Mouse (Mus musculus) urinary bladder, adult 2 months (tissue): Measurements from ENCODE around the gene Antxrl. TPM values are rescaled to one million over a fixed set of nuclear protein-coding genes. Genes with fewer than 3 reads are reported as not detected.

Experiments
- DNase-seq: peaks from one replicate; pipeline ENCODE4 v3.0.0; 2022; ENCODE audit warnings: low spot score
- polyA plus RNA-seq: library from polyadenylated mRNA; depleted of rRNA; stranded (reverse); fragments of >200 nt; gene quantifications from 2 replicates; pipeline ENCODE4 v1.2.3, GENCODE M21; 2012; rRNA removed

The Antxrl gene
- polyA plus RNA-seq = not detected in 2 replicates

DNA sequence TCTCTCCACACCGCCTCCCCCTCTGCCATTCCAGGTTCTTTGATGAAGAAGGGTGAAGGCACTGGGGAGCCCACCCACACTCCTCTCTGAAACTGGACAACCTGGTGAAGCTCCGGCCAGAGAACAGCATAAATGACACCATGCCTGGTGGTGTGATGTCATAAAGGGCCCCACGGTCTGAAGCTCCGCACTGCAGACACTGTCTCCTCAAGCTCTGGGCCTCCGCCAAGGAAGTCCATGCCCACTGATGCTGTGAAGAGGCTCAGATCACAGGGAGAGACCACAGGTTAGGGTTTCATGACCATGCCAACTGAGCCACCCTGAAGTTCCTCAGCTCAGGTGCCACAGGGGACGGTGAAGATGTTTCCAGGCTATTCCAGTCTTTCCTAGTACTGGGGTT lies at the start of gene Antxrl:
Antxrl (plus strand) TSS at position 192 of the 400 bp plus-strand sequence.
- DNase-seq = no peak

GRCm38 (mm10) chr14:34015063-34015462 lies 37.4 kb upstream of the Antxrl start, which contains the start of gene Gm30083:
TSS of gene Gm30083 (minus strand) at chr14:34015182.
- DNase-seq = no peak

DNA sequence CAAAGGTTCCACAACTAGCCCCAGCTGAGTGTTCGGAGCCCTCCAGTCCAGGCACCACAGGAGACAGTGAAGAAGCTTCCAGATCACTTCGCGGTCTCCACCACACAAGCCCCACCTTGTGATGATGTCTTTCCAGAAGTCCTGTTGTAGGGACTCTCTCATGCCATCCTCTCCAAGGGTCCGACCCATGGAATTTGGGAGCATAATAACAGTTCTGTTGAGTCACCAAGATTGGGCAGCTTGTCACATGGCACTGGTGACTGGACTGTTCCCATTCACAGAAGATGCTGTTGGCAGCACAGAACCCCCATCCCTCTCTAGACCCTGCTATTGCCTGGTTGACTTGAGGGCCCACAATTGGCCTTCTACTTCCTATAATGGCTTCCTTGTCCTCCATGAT lies 36.1 kb upstream of the Antxrl start, which contains the start of gene Gm5460:
Gm5460 (plus strand) TSS at position 378 of the 400 bp plus-strand sequence.
- no peak for DNase-seq

DNA sequence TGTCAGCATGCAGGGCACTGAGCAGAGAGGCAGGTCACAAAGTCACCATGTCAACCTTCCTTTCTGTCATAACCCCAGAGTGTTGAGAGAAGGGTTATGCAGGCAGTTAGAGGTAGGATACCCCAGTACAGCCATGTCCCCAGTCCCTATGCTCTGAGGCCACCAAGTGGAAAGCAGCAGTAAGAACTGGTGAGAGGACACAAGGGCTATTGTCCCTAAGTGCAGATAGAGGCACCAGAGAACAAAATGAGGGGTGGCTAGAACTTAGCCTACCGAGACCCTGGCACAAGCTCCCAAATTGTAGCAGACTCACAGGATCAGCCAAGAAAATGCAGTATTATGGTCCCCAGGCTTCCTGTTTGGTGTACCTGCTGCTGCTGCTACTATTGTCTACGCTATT lies 35.6 kb upstream of the Antxrl start:
- no peak for DNase-seq

GRCm38 (mm10) chr14:34026710-34027109 lies 25.8 kb upstream of the Antxrl start:
- no peak for DNase-seq

GRCm38 (mm10) chr14:34033841-34034610 lies 18.5 kb upstream of the Antxrl start:
- DNase-seq = no peak

DNA sequence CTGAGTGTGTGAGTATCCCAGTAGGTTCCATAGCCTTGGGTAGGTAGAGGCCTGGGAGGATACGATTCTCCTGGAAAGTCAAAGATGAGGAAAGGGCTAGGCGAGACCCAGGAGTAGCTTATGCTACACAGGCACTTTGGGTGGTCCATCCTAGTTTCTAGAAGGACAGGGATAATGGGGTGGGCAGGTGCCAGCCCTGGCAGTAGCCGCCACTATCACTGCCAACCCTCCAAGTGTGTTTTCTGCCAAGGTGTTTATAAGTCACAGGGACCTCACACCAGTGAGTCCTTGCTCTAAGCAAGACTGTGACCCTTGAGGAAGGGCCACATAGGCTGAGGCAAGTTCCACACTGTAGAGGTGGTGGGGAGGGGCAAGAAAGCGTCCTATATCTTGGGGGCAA lies 11.3 kb upstream of the Antxrl start:
- DNase-seq = no peak

DNA sequence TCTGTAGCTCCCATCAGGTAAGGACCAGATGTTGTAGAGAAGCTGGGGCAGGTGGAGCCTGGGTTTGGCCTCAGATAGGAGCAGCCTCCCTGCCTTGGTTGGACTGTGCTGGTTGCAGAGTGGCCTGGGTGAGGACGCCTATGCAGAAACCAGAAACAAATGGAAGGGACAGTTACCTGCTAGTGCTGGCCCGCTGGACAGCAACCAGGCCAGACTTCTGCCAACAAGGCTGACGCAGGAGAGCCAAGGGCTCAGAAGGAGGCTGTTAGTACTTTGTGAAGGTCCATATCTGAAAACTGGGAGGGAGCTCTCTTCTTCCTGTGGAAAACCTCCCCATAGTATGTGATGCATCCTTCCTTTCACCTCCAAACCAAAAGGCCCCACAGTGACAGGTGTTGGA lies 9.2 kb upstream of the Antxrl start:
- no peak for DNase-seq

GRCm38 (mm10) chr14:34050101-34050779 lies 2.3 kb upstream of the Antxrl start:
- no peak for DNase-seq

DNA sequence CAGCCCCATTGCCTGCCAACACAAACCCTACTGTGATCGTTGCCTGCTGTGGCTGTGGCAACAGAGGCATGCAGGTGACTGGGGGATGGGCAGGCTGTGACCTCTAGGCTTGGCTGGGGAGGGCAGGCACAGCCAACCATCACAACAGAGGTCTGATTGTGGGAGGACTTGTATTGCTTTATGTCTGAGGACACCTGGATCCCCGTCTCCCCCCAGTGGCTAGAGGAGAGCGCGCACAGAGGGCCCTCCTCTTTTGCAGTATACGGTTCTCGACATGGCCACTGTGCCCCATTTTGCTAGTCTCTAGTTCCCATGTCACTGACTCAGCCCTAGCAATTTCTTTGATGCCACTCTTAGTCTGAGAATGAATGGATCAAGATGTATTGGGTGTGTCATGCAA lies 19.2 kb downstream of the Antxrl start:
- DNase-seq = no peak

DNA sequence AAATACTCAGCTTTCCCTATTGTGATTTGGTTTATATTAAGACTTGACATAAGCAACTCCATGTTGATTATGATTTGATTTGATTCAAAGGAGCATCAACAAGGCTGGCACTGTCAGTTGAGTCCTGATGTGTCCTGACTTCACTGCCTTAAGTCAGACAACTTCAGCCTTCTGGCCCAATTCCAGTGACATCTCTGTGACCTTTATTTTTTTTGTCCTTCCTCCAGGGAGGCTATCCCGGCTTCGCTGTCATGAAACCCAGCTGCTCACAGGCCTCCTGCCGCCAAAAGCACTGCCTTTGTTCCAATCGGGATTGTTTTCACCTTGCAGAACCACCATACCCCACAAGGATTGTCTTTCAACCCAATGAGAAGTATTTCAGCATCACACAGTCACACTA lies 22.8 kb downstream of the Antxrl start:
- DNase-seq = no peak

GRCm38 (mm10) chr14:34077222-34077621 lies 24.7 kb downstream of the Antxrl start:
- no peak for DNase-seq

- no peak for DNase-seq
Observed at GRCm38 (mm10) chr14:34078293-34078692, 25.8 kb downstream of the Antxrl start.

GRCm38 (mm10) chr14:34080321-34080997 lies 28.0 kb downstream of the Antxrl start:
- peak; percentile 46 for DNase-seq

DNA sequence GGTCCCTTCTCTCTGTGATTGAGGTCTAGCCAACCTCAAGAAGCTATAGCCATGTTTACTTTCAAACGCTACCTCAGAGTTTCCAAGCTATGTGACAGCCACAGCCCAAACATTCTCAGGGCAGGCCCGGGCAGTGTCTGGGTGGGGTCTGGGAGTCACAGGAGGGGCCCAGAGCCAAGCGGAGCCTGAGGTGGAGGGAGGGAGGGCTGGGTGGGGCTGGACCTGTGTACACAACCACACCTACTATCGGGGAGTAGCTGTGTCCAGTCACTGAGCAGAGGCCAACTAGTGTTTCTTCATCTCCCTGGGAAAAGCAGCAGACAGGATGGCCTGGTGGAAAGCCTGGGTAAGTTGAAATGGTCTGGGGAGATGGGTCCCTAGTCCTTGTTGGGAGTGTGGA lies 33.2 kb downstream of the Antxrl start, which contains the start of gene Anxa8:
Anxa8 (plus strand) TSS at position 251 of the 400 bp plus-strand sequence.
- peak; percentile 46 for DNase-seq

- no peak for DNase-seq
Observed at GRCm38 (mm10) chr14:34086806-34087205, 34.3 kb downstream of the Antxrl start.

DNA sequence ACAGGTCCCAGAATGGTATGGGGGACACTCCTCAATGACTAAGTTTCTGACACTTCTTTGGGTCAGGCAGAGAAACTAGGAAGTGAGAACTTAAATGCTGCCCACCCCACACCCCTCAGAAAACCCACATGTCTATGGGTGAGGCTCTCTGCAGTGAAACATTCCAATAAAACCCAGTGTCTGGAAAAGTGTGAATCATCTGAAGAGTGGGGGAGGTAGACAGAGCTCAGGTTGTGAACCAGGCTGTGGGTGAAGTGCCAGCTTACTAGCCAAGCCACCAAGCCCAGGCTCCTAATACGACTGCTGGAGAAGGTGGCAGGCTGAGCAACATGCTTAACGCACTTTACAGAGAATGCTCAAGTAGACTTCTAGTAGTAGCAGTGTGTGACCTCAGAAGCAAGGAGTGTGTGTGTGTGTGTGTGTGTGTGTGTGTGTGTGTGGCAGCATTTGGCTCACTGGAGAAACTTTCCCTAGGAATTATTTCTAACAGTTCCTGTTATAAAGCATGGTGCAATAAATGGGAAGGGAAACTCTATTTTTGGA lies 35.4 kb downstream of the Antxrl start:
- no peak for DNase-seq

GRCm38 (mm10) chr14:34089796-34090195 lies 37.3 kb downstream of the Antxrl start:
- DNase-seq = no peak

DNA sequence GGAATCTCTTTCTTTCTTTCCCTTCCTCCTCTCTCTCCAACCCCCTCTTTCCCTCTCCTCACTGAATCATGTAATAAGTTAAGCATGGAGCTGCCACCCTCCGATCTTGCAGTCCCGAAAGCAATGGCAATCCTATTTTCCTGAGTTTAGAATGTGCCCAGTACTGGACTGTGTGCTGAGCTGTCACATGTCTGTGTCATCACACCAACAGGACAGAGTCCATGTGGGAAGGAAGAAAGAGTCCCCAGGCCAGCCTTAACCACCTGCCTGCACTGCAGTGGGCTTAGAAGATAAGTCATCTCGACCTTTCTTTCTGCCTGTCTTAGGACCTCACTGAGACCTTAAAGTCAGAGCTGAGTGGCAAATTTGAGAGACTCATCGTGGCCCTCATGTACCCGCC lies 39.0 kb downstream of the Antxrl start:
- peak; percentile 9 for DNase-seq

- DNase-seq = peak; percentile 8
Observed at GRCm38 (mm10) chr14:34092856-34093255, 40.3 kb downstream of the Antxrl start.

GRCm38 (mm10) chr14:34096161-34096560 lies 43.7 kb downstream of the Antxrl start:
- peak; percentile 5 for DNase-seq

GRCm38 (mm10) chr14:34102601-34103000 lies 50.1 kb downstream of the Antxrl start, which contains the start of gene A630023A22Rik:
TSS of gene A630023A22Rik (minus strand) at chr14:34102754.
- DNase-seq = peak; percentile 22
